9 mouse cellular contexts compared by ENCODE assay signal in the genomic region with DNA sequence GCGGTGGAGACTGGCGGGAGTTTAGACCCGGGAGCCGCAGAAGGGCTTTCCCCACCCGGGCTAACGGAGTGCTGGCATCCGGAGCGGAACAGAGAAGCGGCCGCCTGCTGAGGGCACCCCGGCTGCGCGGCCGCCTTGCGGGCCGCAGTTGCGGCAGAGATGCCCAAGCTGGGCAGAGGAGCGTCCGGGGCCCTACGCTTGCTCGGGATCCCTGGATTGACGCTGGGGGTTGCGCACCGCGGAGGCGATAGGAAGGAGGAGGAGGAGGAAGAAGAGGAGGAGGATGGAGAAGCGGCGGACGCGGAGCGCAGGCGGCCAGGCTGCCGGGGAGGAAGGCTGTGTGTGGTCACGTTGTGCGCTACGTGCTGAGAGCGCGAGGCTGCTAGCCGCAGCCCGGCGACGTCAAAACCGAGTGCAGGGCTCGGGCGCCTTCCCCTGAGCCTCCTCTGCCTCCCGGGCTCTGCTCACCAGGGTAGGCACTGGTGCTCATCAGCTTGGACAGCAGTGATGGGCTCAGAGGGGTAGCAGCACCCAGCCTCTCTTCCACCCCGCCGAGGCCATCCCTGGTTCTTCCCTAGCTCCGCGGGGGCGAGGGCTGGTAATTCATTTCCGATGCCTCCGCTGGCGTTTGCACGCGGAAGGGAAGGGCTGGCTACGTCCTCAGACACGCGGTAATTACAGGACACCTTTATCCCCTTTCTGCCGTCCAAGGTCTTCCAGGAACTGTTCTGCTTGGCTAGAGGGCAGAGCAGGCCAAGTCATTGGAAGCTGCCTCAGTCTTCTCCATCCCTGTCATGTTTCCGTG. TPM values are rescaled to one million over a fixed set of nuclear protein-coding genes. Genes with fewer than 3 reads are reported as not detected.
DNase-seq lines count a peak whose midpoint lies in the region; ATAC-seq lines count a peak whose summit lies in the region.
"Had no signal": no experiment of that assay in that cellular context is flagged by ENCODE, and none has a peak within 500 bp of the region (broad histone marks: within the 10 kb centered on the region; RNA-seq: fewer than 3 reads in every experiment).

A gene (minus strand): TSS at position 329 of the 805 bp plus-strand sequence.

- peak within 1 kb of the TSS; percentile 67 for H3K4me3 ChIP-seq in embryonic facial prominence, embryonic 14.5 days (ENCODE audit: low read depth, low read length)
- H3K4me3 ChIP-seq in midbrain, embryonic 13.5 days (replicated peaks) = peak within 1 kb of the TSS; percentile 84

- peak within 1 kb of the TSS; percentile 67 for H3K9ac ChIP-seq in embryonic facial prominence, embryonic 14.5 days (ENCODE audit: low read depth, low read length)
- peak within 1 kb of the TSS; percentile 90 for H3K9ac ChIP-seq in midbrain, embryonic 13.5 days (replicated peaks)

- peaks cover 31% of the 10 kb centered on the region for H3K27me3 ChIP-seq in embryonic facial prominence, embryonic 14.5 days (replicated peaks; ENCODE audit: control insufficient read depth, insufficient read depth, low read length)
- peaks cover 5% of the 10 kb centered on the region for H3K27me3 ChIP-seq in midbrain, embryonic 13.5 days

- intact Hi-C loops in heart, postnatal 14 days (cut with DNase I) = no loop called here

- no peaks in the 10 kb centered on the region for H3K9me3 ChIP-seq in embryonic facial prominence, embryonic 14.5 days (ENCODE audit: control insufficient read depth, low read length)
- no peaks in the 10 kb centered on the region for H3K9me3 ChIP-seq in midbrain, embryonic 13.5 days

- under 1% methylated on average over 34 of the region's 61 CpGs for WGBS in embryonic facial prominence, embryonic 14.5 days
- WGBS in midbrain, embryonic 13.5 days = under 1% methylated on average over 61 of the region's 61 CpGs

- H3K4me1 ChIP-seq in embryonic facial prominence, embryonic 14.5 days (ENCODE audit: control insufficient read depth, insufficient read depth, low read length) = 0 out of 2 replicates have a peak, but pooled peaks cover 4% of the 10 kb centered on the region
- peaks cover 16% of the 10 kb centered on the region for H3K4me1 ChIP-seq in midbrain, embryonic 13.5 days (replicated peaks)

- peak within 1 kb of the TSS; percentile 98 for H3K4me2 ChIP-seq in embryonic facial prominence, embryonic 14.5 days (ENCODE audit: low read depth, low read length)
- H3K4me2 ChIP-seq in midbrain, embryonic 13.5 days (replicated peaks) = peak within 1 kb of the TSS; percentile 88

- no peaks in the 10 kb centered on the region for H3K36me3 ChIP-seq in embryonic facial prominence, embryonic 14.5 days (ENCODE audit: control insufficient read depth, insufficient read depth, low read length)
- H3K36me3 ChIP-seq in midbrain, embryonic 13.5 days = no peaks in the 10 kb centered on the region

- DNase-seq in Muller cell, postnatal 12 days (ENCODE audit: inconsistent ontology term) = peak; percentile 75
- peak; percentile 10 for DNase-seq in adrenal gland, postnatal 25 days
- DNase-seq in embryonic facial prominence, embryonic 14.5 days (ENCODE audit: low spot score) = peak; percentile 53
- peak; percentile 3 to 11 for DNase-seq in heart, postnatal 14 days
- DNase-seq in left cerebral cortex, adult 11 months (ENCODE audit: low spot score) = peak; percentile 64
- peak; percentile 45 for DNase-seq in testis, postnatal 10 days (ENCODE audit: low spot score)
- DNase-seq in thymus, postnatal 0 days (ENCODE audit: low spot score) = no peak

- peak; percentile 72 for ATAC-seq in embryonic facial prominence, embryonic 14.5 days (ENCODE audit: low read depth)
- peak; percentile 79 for ATAC-seq in midbrain, embryonic 13.5 days

- no peak within 1 kb of the TSS for H3K27ac ChIP-seq in embryonic facial prominence, embryonic 14.5 days (replicated peaks; ENCODE audit: low read depth, low read length)
- peak within 1 kb of the TSS; percentile 90 for H3K27ac ChIP-seq in midbrain, embryonic 13.5 days

RNA-seq across cellular contexts. Expression of the gene that starts here (rescaled TPM):
- total RNA-seq in adrenal gland, postnatal 25 days (2021) = 2.9 and 3.7 TPM in 2 replicates
- polyA plus RNA-seq in embryonic facial prominence, embryonic 14.5 days (2014; fragmentation: Nextera tagmentation; extraction: Ambion mirVana) = 3.0 and 3.6 TPM in 2 replicates
- under 1 TPM; 0.55 to 0.98 TPM for total RNA-seq in heart, postnatal 14 days (2021)
- polyA plus RNA-seq in midbrain, embryonic 13.5 days (2015; fragmentation: Nextera tagmentation; extraction: Ambion mirVana) = 16.9 and 17.7 TPM in 2 replicates
- 0.16 TPM in 1 of 2 replicates, not detected in the other for polyA plus RNA-seq in thymus, postnatal 0 days (2015; fragmentation: Nextera tagmentation; extraction: Ambion mirVana)
- total RNA-seq: gastrocnemius, postnatal 36 days had no signal

Comparison
In these comparisons a context has a peak if more than half of its experiments do, and no peak if none do; other contexts are left out.
1. Peak in DNase-seq in heart, postnatal 14 days; RNA of the gene not detected or under 1 TPM.